Mouse (Mus musculus) megakaryocyte-erythroid progenitor cell, adult 5 weeks (primary cell): Measurements from ENCODE around the gene Gm45618. TPM values are rescaled to one million over a fixed set of nuclear protein-coding genes. Genes with fewer than 3 reads are reported as not detected.

Experiments used
- polyA plus RNA-seq: library from polyadenylated mRNA; stranded (reverse); fragments of >175 nt; gene quantifications from 2 replicates; pipeline ENCODE4 v1.2.3, GENCODE M21; 2012

The Gm45618 gene
- polyA plus RNA-seq = not detected in 2 replicates

DNA sequence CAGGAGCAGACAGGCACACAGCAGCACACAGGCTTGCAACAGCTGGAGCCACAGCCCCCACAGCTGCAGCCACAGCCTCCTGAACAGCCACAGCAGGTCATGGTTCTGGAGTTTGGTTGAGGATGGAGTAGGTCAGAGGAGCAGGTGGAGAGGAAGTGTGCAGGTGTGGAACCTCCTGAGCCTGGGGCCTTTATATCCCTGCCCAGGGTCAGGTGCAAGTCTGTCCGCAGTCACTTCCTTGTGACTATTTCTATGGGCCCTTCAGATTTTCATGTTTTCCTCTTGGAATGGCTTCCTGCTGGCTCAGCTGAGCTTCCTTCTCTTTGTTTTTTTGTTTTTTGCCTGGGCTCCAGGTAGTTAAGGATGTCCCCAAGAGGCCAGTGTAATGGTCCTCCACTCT lies at the start of gene Gm45618:
Gene Gm45618, minus strand, starts transcription at position 101 of the 400 bp plus-strand sequence.

GRCm38 (mm10) chr7:142165639-142166038 lies 45.1 kb upstream of the Gm45618 start, which contains the start of gene Gm4553:
Gm4553 (minus strand) TSS chr7:142165739.

DNA sequence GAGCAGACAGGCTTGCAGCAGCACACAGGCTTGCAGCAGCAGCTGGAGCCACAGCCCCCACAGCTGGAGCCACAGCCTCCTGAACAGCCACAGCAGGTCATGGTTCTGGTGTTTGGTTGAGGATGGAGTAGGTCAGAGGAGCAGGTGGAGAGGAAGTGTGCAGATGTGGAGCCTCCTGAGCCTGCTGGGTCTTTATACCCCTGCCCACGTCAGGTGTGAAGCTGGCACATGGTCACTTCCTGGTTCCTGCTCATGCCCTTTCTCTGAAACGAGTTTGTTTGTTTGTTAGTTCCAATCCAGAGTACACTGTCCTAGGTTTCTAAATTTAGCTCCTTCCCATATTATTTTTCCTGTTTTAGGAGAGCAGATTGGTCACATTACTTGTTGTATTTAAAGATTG lies 36.5 kb upstream of the Gm45618 start, which contains the start of gene Gm29735:
Gene Gm29735, minus strand, starts transcription at position 101 of the 400 bp plus-strand sequence.

DNA sequence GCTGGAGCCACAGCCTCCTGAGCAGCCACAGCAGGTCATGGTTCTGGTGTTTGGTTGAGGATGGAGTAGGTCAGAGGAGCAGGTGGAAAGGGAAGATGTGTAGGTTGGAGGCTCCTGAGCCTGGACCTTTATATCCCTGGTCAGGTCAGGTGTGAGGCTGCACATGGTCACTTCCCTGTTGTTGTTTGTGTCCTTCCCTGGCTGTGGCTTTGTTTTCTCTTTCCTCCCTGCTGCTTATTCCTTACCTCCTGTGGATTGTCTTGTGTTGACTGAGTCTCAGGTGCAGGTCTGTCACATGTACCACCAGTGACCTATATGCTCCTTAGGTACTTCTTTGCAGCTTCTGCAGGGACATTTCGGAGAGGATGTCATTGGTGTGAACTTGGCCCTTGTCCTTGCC lies 24.0 kb upstream of the Gm45618 start, which contains the start of gene Gm45337:
Gene Gm45337, minus strand, starts transcription at position 101 of the 400 bp plus-strand sequence.

GRCm38 (mm10) chr7:142135934-142136333 lies 15.4 kb upstream of the Gm45618 start, which contains the start of gene Gm39115:
Gm39115 (minus strand) TSS chr7:142136034.

DNA sequence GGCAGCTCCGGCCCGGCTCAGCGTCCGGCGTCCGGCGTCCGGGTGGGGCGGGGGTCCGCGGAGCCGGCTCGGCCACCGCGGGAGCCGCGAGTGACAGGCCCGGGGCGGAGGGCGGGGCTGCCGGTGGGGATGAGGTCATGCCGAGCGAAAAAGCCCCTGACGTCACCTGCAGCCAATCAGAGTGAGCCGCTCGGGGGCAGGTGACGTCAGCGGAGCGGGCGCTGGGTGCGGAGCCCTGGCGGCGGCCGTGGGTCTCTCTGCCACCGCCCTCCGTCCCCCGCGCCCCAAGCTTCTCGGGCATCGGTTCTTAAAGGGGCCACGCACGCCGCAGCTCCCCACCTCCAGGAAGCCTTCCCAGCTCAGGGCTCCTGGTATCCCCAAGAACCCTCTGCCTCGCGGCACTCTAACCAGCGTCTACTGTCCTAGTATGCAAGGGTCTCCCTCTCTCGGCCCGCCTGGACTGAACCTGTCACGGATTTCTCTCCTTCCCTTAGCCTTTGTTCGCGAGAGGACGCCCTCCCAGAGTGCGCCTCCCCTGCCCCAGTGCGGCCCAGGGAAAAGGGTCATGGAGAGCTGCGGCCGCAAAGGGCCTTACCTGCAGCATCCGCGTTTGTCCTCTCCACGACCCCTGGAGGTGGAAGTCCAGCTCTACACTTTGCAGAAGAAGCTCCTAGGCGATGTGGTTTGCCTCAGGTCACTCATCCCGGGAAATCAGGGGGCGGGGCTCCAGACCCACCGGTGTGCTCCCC lies 25.2 kb downstream of the Gm45618 start, which contains the start of gene Dusp8:
Gene Dusp8, minus strand, starts transcription at position 661 of the 749 bp plus-strand sequence.

Other genes starting within 250 kb of the Gm45618 start
- 58.7 and 65.6 TPM in 2 replicates for gene Tollip, start 202.2 kb downstream of the Gm45618 start, polyA plus RNA-seq
- not detected in 2 replicates for gene Brsk2, start 171.0 kb downstream of the Gm45618 start, polyA plus RNA-seq
- 51.7 TPM in 2 replicates for gene Mob2, start 59.7 kb downstream of the Gm45618 start, polyA plus RNA-seq
- gene Dusp8, start 24.9 kb downstream of the Gm45618 start, polyA plus RNA-seq = 2.6 and 3.2 TPM in 2 replicates
- gene Gm39115, start 15.3 kb upstream of the Gm45618 start, polyA plus RNA-seq = not detected in 2 replicates
- not detected in 2 replicates for gene Gm45337, start 23.9 kb upstream of the Gm45618 start, polyA plus RNA-seq
- gene Gm29735, start 36.4 kb upstream of the Gm45618 start, polyA plus RNA-seq = not detected in 2 replicates
- not detected in 2 replicates for gene Gm4553, start 45.0 kb upstream of the Gm45618 start, polyA plus RNA-seq
- not detected in 2 replicates for gene Krtap5-2, start 55.3 kb upstream of the Gm45618 start, polyA plus RNA-seq
- gene Gm10153, start 69.7 kb upstream of the Gm45618 start, polyA plus RNA-seq = not detected in 2 replicates
- not detected in 2 replicates for gene Krtap5-3, start 80.6 kb upstream of the Gm45618 start, polyA plus RNA-seq
- not detected in 2 replicates for gene Gm7579, start 91.1 kb upstream of the Gm45618 start, polyA plus RNA-seq
- not detected in 2 replicates for gene Krtap5-5, start 109.2 kb upstream of the Gm45618 start, polyA plus RNA-seq
- not detected in 2 replicates for gene Gm40460, start 120.3 kb upstream of the Gm45618 start, polyA plus RNA-seq
- not detected in 2 replicates for gene Gm2431, start 137.6 kb upstream of the Gm45618 start, polyA plus RNA-seq
- gene Gm4559, start 153.6 kb upstream of the Gm45618 start, polyA plus RNA-seq = not detected in 2 replicates
- gene Krtap5-1, start 176.4 kb upstream of the Gm45618 start, polyA plus RNA-seq = not detected in 2 replicates
- gene Krtap5-4, start 182.8 kb upstream of the Gm45618 start, polyA plus RNA-seq = not detected in 2 replicates